Mouse (Mus musculus) midbrain, embryonic 13.5 days (tissue): ENCODE results near the gene Fchsd2. TPM values are rescaled to one million over a fixed set of nuclear protein-coding genes. Genes with fewer than 3 reads are reported as not detected.
A peak's percentile ranks its signal among the peaks of the same experiment; 100 is the strongest.

Experiments
- ATAC-seq: fragments of 200-750 bp; cut with Nextera tagmentation; 2 replicates; pipeline ENCODE4 v1.8.0; 2017; ENCODE audit warnings: mild to moderate bottlenecking, moderate TSS enrichment, moderate library complexity
- H3K27ac ChIP-seq: fragments of 300-500 bp; sonication (generic); 2 replicates; pipeline ENCODE4 v1.5.1; 2015; ENCODE audit warnings: inconsistent platforms, mild to moderate bottlenecking, moderate library complexity
- H3K27me3 ChIP-seq: fragments of 300-500 bp; sonication (generic); 2 replicates; pipeline ENCODE4 v1.6.1; 2015; ENCODE audit warnings: mild to moderate bottlenecking, inconsistent platforms
- H3K36me3 ChIP-seq: fragments of 300-500 bp; sonication (generic); 2 replicates; pipeline ENCODE4 v1.6.1; 2015; ENCODE audit warnings: mild to moderate bottlenecking, inconsistent platforms
- H3K4me1 ChIP-seq: fragments of 300-500 bp; sonication (generic); replicated peaks from 2 replicates; pipeline ENCODE4 v1.6.1; 2015; ENCODE audit warnings: inconsistent platforms
- H3K4me2 ChIP-seq: fragments of 300-500 bp; sonication (generic); replicated peaks from 2 replicates; pipeline ENCODE4 v1.6.1; 2015; ENCODE audit warnings: moderate library complexity, mild to moderate bottlenecking, inconsistent platforms
- H3K4me3 ChIP-seq: fragments of 300-500 bp; sonication (generic); replicated peaks from 2 replicates; pipeline ENCODE4 v1.5.1; 2015; ENCODE audit warnings: mild to moderate bottlenecking, inconsistent platforms
- H3K9ac ChIP-seq: fragments of 300-500 bp; sonication (generic); replicated peaks from 2 replicates; pipeline ENCODE4 v1.6.1; 2015; ENCODE audit warnings: mild to moderate bottlenecking, inconsistent platforms
- H3K9me3 ChIP-seq: fragments of 300-500 bp; sonication (generic); 2 replicates; pipeline ENCODE4 v1.6.1; 2016; ENCODE audit warnings: mild to moderate bottlenecking, inconsistent platforms
- WGBS: fragments of 180-500 bp; shearing (Covaris S2); methylation state at CpG from one replicate; pipeline ENCODE4 v1.1.7; 2015; 5-methylcytosine and 5-hydroxymethylcytosine counted together
- polyA plus RNA-seq: library from polyadenylated mRNA; unstranded; fragments of >200 nt; fragmentation: Nextera tagmentation; extraction: Ambion mirVana; gene quantifications from 2 replicates; pipeline ENCODE4 v1.2.1, GENCODE M21; 2015

Fchsd2 gene
- 37.5 and 38.2 TPM in 2 replicates for polyA plus RNA-seq

GRCm38 (mm10) chr7:101092618-101093017 lies at the start of gene Fchsd2:
Gene Fchsd2 (plus strand): TSS chr7:101092863.
- ATAC-seq = no peak
- no peak within 1 kb of the TSS for H3K9ac ChIP-seq
- WGBS = 81% methylated on average over 7 of the region's 7 CpGs
- H3K4me3 ChIP-seq = no peak within 1 kb of the TSS
- no peaks in the 10 kb centered on the region for H3K4me1 ChIP-seq
- H3K27ac ChIP-seq = no peak within 1 kb of the TSS
- H3K4me2 ChIP-seq = no peak within 1 kb of the TSS
- H3K9me3 ChIP-seq = no peaks in the 10 kb centered on the region
- no peaks in the 10 kb centered on the region for H3K27me3 ChIP-seq
- no peaks in the 10 kb centered on the region for H3K36me3 ChIP-seq

DNA sequence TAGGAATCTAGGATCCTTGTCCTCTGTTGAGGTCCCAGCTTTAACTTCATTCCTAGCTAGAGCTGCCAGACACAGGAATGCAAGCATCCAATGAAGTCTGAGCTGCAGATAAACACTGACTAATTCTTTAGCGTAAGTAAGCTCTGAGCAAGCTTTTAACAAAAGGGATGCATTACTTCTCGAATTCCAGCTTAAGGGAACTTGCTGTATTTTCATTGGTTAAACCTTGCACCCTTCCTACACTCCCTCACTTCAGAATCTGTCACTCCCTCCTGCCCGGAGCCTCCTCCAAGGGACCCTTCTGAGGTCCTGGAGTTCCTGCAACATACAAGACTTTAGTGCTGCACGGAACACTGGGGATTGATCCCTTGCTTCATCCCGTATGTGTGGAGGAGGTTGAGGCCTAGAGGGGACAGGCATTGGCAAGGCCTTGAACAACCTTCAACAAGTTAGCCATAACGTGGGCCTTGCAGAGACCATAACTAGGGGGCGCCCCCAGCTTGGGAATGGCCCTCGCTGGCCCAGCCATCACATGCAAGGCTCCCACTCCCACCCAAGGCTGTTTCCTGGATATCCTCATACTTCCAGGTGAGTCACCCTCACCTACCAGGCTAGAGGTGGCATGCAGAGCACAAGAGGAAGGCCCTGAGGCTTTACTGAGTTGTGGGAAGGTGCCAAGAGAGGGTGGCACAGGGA lies 48.7 kb upstream of the Fchsd2 start:
- WGBS = 54% methylated on average over 8 of the region's 8 CpGs
- Histone ChIP-seq H3K9me3 (no peaks in the 10 kb centered on the region), H3K36me3 (no peaks in the 10 kb centered on the region), H3K27me3 (0 out of 2 replicates have a peak, but pooled peaks cover 2% of the 10 kb centered on the region), H3K4me2 (no peak overlapping the region), H3K4me1 (0 out of 2 replicates have a peak, but pooled peaks cover 3% of the 10 kb centered on the region), H3K4me3 (no peak overlapping the region), H3K27ac (no peak overlapping the region), H3K9ac (no peak overlapping the region)
- no peak for ATAC-seq

- peaks cover 6% of the 10 kb centered on the region; the same call in 1 of the 2 replicates for H3K4me1 ChIP-seq
- no peak overlapping the region for H3K4me3 ChIP-seq
- H3K9ac ChIP-seq = no peak overlapping the region
- H3K27me3 ChIP-seq = no peaks in the 10 kb centered on the region
- WGBS = 71% methylated on average over 5 of the region's 5 CpGs
- no peak overlapping the region for H3K4me2 ChIP-seq
- no peak overlapping the region for H3K27ac ChIP-seq
- H3K9me3 ChIP-seq = no peaks in the 10 kb centered on the region
- no peak for ATAC-seq
- no peaks in the 10 kb centered on the region for H3K36me3 ChIP-seq
Observed at GRCm38 (mm10) chr7:101048247-101048646, 44.4 kb upstream of the Fchsd2 start.

DNA sequence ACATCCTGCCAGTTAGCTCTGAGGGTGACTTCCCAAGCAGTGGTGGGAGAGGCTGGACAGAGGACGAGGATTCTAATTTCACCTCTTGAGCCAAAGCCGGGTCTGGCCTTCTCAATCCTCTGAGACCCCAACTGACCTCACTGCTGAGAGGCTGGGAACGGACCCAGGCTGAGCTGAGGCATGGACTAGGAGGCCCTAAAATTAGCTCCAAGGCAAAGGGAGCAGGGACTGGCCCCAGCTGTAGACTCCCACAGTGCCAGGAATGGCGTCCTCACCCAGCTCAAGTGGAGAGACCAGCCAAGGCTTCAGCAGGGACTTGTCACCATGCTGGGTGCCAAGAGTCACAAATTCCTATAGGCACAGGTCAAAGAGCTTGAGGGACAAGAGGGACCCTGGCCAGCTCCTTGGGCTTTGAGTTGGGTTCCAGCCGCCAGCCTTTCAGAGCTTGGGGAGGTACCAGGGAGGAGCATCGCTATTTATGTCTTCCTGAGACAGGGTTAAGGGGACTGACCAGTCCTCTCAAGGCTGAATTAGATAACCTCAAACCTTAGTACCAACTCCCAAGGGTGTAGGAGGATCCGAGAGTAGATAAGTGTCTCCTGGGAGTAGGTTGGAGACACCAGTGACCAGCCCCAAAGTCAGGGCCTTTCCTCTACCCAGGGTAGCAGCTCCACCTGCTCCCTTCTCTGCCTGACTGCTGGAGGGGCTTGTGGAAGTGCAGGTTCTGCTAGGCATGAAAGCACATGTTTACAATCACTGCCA lies 43.2 kb upstream of the Fchsd2 start:
- Histone ChIP-seq H3K36me3 (no peaks in the 10 kb centered on the region), H3K27ac (no peak overlapping the region), H3K27me3 (no peaks in the 10 kb centered on the region), H3K4me3 (no peak overlapping the region), H3K9me3 (no peaks in the 10 kb centered on the region), H3K4me2 (no peak overlapping the region), H3K9ac (no peak overlapping the region), H3K4me1 (peaks cover 6% of the 10 kb centered on the region; the same call in 1 of the 2 replicates)
- whole genome bisulfite sequencing = 86% methylated on average over 7 of the region's 7 CpGs
- no peak for ATAC-seq

DNA sequence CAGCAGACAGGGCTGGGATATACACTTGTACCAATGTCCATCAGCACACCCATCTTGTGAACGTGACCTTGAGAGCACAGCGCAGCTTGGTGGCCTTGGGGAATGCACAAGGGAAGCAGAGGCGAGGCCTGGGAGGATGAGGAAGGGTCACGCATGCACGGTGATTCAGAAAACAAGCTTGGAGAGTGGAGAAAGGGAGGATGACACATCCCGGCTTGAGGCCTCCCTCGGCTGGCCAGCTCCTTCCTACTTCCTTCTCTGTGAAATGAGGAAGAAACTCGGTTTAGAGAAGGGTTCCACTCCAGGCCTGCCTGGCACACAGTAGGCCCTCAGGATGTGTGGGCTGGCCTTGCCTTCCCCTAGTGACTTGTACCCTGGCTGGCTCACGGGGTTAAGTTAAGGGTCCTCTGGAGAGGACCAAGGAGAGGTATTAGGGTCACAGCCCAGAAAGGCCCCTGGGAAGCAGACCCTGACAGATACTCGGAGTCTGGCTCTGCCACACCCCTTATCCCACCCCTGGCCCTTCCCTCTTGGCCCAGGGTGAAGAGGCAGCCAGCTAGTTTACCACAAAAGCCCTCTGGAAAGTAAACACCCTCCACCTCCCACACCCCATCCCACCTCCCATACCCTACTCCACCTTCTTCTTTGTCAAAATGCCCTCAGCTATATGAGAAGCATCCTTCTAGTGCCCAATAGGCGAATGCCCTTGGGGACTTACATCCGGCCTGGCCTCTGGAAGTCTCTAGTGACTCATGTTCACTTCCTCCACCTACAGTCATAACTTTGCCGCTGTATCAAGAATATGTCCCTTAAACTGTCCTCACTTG lies 41.7 kb upstream of the Fchsd2 start:
- ATAC-seq = 0 out of 2 replicates have a peak, but pooled peaks have one; percentile 48
- H3K9ac ChIP-seq = no peak overlapping the region
- no peak overlapping the region for H3K27ac ChIP-seq
- whole genome bisulfite sequencing = 70% methylated on average over 13 of the region's 13 CpGs
- peaks cover 6% of the 10 kb centered on the region; the same call in 1 of the 2 replicates for H3K4me1 ChIP-seq
- no peaks in the 10 kb centered on the region for H3K9me3 ChIP-seq
- no peaks in the 10 kb centered on the region for H3K27me3 ChIP-seq
- H3K4me2 ChIP-seq = no peak overlapping the region
- H3K4me3 ChIP-seq = no peak overlapping the region
- H3K36me3 ChIP-seq = no peaks in the 10 kb centered on the region

DNA sequence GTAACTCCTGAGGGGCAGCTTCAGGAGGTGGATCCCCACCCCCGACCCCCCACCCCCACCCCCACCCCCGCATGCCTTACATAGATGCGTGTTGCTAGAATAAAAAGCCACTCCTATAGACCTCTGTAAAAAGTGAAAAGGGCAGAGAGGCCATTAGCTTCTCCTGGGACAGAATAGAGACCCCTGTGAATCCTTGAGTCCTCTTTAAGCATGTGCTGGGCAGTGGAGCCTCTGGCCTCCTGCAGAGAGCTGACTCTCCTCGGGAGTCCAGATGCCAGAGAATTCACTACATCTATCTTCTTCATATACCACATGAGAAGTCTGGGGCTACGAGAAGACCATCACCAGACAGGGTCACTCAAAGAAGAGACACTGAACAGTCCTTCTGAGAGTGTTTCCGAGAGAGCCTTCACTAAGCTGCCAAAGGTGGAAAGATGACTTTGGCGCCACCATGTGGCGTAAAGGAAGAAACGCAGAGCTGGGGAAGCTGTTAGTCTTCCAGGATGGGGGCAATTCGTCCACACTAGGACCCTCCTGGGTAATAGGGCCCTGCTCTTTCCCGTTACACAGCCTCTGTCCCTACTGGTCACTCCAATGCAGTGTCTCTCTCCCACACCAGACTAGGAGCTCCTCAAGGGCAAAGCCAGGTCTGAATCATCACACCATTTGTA lies 41.0 kb upstream of the Fchsd2 start:
- WGBS = 20% methylated on average over 11 of the region's 11 CpGs
- ATAC-seq = peak; percentile 75
- no peak overlapping the region for H3K9ac ChIP-seq

GRCm38 (mm10) chr7:101053136-101053535 lies 39.5 kb upstream of the Fchsd2 start:
- no peak overlapping the region for H3K9ac ChIP-seq
- WGBS = 82% methylated on average over 2 of the region's 2 CpGs
- no peak overlapping the region for H3K4me2 ChIP-seq
- no peaks in the 10 kb centered on the region for H3K36me3 ChIP-seq
- H3K9me3 ChIP-seq = no peaks in the 10 kb centered on the region
- no peak overlapping the region for H3K4me3 ChIP-seq
- H3K27me3 ChIP-seq = no peaks in the 10 kb centered on the region
- H3K27ac ChIP-seq = no peak overlapping the region
- no peak for ATAC-seq
- peaks cover 7% of the 10 kb centered on the region; the same call in 1 of the 2 replicates for H3K4me1 ChIP-seq

More for the DNA sequence above, 41.0 kb upstream of the Fchsd2 start:
- Histone ChIP-seq H3K27me3 (no peaks in the 10 kb centered on the region), H3K27ac (no peak overlapping the region), H3K4me1 (peaks cover 6% of the 10 kb centered on the region; the same call in 1 of the 2 replicates), H3K4me2 (no peak overlapping the region), H3K4me3 (no peak overlapping the region), H3K9me3 (no peaks in the 10 kb centered on the region), H3K36me3 (no peaks in the 10 kb centered on the region)

DNA sequence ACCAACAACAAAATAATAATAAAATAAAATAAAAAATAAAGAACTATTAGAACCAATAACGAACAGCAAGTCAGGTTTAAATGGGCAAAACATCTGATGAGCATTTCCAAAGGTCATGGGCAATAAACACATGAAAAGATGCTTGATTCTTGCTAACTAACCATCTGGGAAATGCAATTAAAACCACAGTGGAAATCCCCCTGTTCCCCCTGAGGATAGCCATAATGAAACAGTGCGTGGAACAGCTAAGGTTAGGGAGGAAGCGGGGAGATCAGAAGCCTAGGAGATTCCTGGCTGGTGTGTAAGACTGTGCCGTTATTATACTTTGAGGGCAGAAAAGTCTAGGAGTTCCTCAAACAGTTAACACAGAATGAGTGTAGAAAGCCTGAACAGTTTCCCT lies 35.4 kb upstream of the Fchsd2 start:
- H3K36me3 ChIP-seq = no peaks in the 10 kb centered on the region
- no peak overlapping the region for H3K4me3 ChIP-seq
- H3K4me2 ChIP-seq = no peak overlapping the region
- H3K9me3 ChIP-seq = no peaks in the 10 kb centered on the region
- H3K27ac ChIP-seq = no peak overlapping the region
- no peak for ATAC-seq
- peaks cover 3% of the 10 kb centered on the region; the same call in 1 of the 2 replicates for H3K27me3 ChIP-seq
- 58% methylated on average over 4 of the region's 4 CpGs for WGBS
- no peak overlapping the region for H3K9ac ChIP-seq
- peaks cover 16% of the 10 kb centered on the region; the same call in 1 of the 2 replicates for H3K4me1 ChIP-seq

GRCm38 (mm10) chr7:101059188-101059587 lies 33.5 kb upstream of the Fchsd2 start:
- H3K4me2 ChIP-seq = no peak overlapping the region
- H3K4me3 ChIP-seq = no peak overlapping the region
- no peak overlapping the region for H3K9ac ChIP-seq
- ATAC-seq = peak; percentile 48; the same call in 1 of the 2 replicates
- H3K9me3 ChIP-seq = no peaks in the 10 kb centered on the region
- no peak overlapping the region for H3K27ac ChIP-seq
- H3K36me3 ChIP-seq = no peaks in the 10 kb centered on the region
- peaks cover 3% of the 10 kb centered on the region; the same call in 1 of the 2 replicates for H3K27me3 ChIP-seq
- 55% methylated on average over 5 of the region's 5 CpGs for WGBS
- H3K4me1 ChIP-seq = peaks cover 16% of the 10 kb centered on the region; the same call in 1 of the 2 replicates

DNA sequence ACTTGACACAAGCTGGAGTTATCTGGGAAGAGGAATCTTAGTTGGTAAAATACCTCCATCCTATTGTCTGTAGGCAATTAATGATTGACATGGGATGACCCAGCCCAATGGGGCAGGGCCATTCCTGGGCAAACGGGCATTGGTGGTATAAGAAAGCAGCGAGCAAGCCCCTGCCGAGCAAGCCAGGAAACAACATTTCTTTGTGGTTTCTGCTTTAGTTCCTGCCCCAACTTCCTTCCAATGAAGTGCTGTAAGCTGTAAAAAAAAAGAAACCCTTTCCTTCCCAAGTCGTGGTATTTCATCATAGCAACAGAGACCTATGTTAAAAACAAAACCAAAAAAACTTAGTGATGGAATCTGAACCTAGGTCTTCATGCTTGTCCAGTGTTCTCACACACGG lies 32.2 kb upstream of the Fchsd2 start:
- 76% methylated on average over 5 of the region's 5 CpGs for WGBS

GRCm38 (mm10) chr7:101061381-101061780 lies 31.3 kb upstream of the Fchsd2 start:
- peaks cover 16% of the 10 kb centered on the region; the same call in 1 of the 2 replicates for H3K4me1 ChIP-seq
- H3K36me3 ChIP-seq = no peaks in the 10 kb centered on the region
- peak overlapping the region; percentile 37 for H3K4me2 ChIP-seq
- no peak overlapping the region for H3K27ac ChIP-seq
- ATAC-seq = peak; percentile 75
- no peaks in the 10 kb centered on the region for H3K9me3 ChIP-seq
- H3K9ac ChIP-seq = no peak overlapping the region; the same call in 1 of the 2 replicates
- peaks cover 3% of the 10 kb centered on the region; the same call in 1 of the 2 replicates for H3K27me3 ChIP-seq
- 6% methylated on average over 17 of the region's 17 CpGs for WGBS
- no peak overlapping the region for H3K4me3 ChIP-seq

More for the DNA sequence above, 32.2 kb upstream of the Fchsd2 start:
- peaks cover 3% of the 10 kb centered on the region; the same call in 1 of the 2 replicates for H3K27me3 ChIP-seq
- no peaks in the 10 kb centered on the region for H3K9me3 ChIP-seq
- H3K9ac ChIP-seq = no peak overlapping the region
- H3K4me1 ChIP-seq = peaks cover 16% of the 10 kb centered on the region; the same call in 1 of the 2 replicates
- H3K27ac ChIP-seq = no peak overlapping the region
- no peak overlapping the region for H3K4me3 ChIP-seq
- ATAC-seq = no peak
- H3K36me3 ChIP-seq = no peaks in the 10 kb centered on the region
- no peak overlapping the region for H3K4me2 ChIP-seq
